7 mouse cellular contexts compared by ENCODE assay signal in the genomic region with DNA sequence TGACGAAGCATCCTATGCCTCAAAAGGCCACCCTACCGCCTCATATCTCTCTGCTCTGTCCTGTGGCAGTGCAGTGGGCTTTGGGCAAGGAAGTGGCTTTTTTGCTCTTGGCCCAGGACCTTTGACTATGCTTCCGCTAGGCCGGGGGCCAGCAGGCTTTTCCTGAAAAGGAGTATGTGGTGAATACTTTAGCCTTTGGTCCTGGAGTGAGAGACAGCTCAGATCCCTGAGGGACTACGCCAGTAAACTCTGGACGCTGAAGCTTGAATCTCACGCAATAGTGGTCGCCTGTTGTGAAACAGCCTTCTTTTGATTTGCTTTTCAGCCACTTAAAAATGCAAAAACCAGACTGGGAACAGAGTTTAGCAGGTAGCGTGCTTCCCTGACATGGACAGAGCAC. TPM values are rescaled to one million over a fixed set of nuclear protein-coding genes. Genes with fewer than 3 reads are reported as not detected.
DNase-seq lines count a peak whose midpoint lies in the region.

No protein-coding gene starts in this region.

- H3K4me1 ChIP-seq in brown adipose tissue, adult 24 weeks (ENCODE audit: control insufficient read depth, insufficient read depth, insufficient read length, low read length) = peaks cover 27% of the 10 kb centered on the region

- peak overlapping the region; percentile 56 for H3K27ac ChIP-seq in brown adipose tissue, adult 24 weeks (replicated peaks; ENCODE audit: low read depth, low read length)

- intact Hi-C loops in left cerebral cortex, postnatal 10 days (cut with DNase I) = no loop called here
- intact Hi-C loops in left cerebral cortex, postnatal 14 days (cut with DNase I) = no loop called here

- no peak overlapping the region for H3K4me3 ChIP-seq in brown adipose tissue, adult 24 weeks (ENCODE audit: insufficient read depth, low read depth, low read length)

- peak; percentile 58 for DNase-seq in gastrocnemius, postnatal 10 days
- DNase-seq in kidney, adult 18-20 months = peak; percentile 48
- DNase-seq in lung, postnatal 14 days = peak; percentile 63
- no peak for DNase-seq in T-cell, adult 2 months (ENCODE audit: low spot score)
- no peak for DNase-seq in left cerebral cortex, postnatal 10 days (ENCODE audit: extremely low spot score in 1 of 2, low spot score in 2 of 2)
- no peak for DNase-seq in left cerebral cortex, postnatal 14 days (ENCODE audit: low spot score in 2 of 2)

RNA-seq across cellular contexts. Expression of gene Socs3, which starts 34.2 kb away (rescaled TPM):
- polyA plus RNA-seq in brown adipose tissue, adult 24 weeks (2012; ENCODE audit: insufficient read depth, insufficient read length, missing spikeins) = 2.5 and 6.6 TPM in 2 replicates
- total RNA-seq in gastrocnemius, postnatal 10 days (2021) = 1 to 10 TPM; 6.2 to 9.8 TPM
- 1 to 10 TPM; 2.3 to 2.6 TPM for total RNA-seq in left cerebral cortex, postnatal 10 days (2021)
- total RNA-seq in left cerebral cortex, postnatal 14 days (2021) = 1 to 10 TPM; 3.7 to 3.8 TPM

RNA-seq across cellular contexts. Expression of gene Pgs1, which starts 50.5 kb away (rescaled TPM):
- polyA plus RNA-seq in brown adipose tissue, adult 24 weeks (2012; ENCODE audit: insufficient read depth, insufficient read length, missing spikeins) = 13.1 and 15.3 TPM in 2 replicates
- 10 to 100 TPM; 17.8 to 21.6 TPM for total RNA-seq in gastrocnemius, postnatal 10 days (2021)
- 10 to 100 TPM; 58.6 to 62.3 TPM for total RNA-seq in left cerebral cortex, postnatal 10 days (2021)
- total RNA-seq in left cerebral cortex, postnatal 14 days (2021) = 10 to 100 TPM; 74.4 to 76.2 TPM

Comparison
In these comparisons a context has a peak if more than half of its experiments do, and no peak if none do; other contexts are left out.
1. DNase-seq: peak in gastrocnemius, postnatal 10 days (single experiment), kidney, adult 18-20 months (single experiment) and lung, postnatal 14 days (single experiment); none in T-cell, adult 2 months (single experiment), left cerebral cortex, postnatal 10 days (0 of 2) and left cerebral cortex, postnatal 14 days (0 of 2).